Mouse (Mus musculus) embryo, embryonic 10.5 days (tissue): Measurements from ENCODE around the gene Macrod2.

Source experiments
- DNase-seq: peaks from one replicate; pipeline ENCODE4 v3.0.0-alpha.2; 2015; ENCODE audit warnings: low spot score

Macrod2 gene

GRCm38 (mm10) chr2:141859220-141859619, 1464.1 kb downstream of the Macrod2 start:
- DNase-seq, result peak; percentile 53

GRCm38 (mm10) chr2:141861679-141862268, 1466.7 kb downstream of the Macrod2 start:
- no peak for DNase-seq

- no peak for DNase-seq
These were observed 1467.6 kb downstream of the Macrod2 start for GRCm38 (mm10) chr2:141862531-141863265.

- DNase-seq, result no peak
These were observed 1468.6 kb downstream of the Macrod2 start for GRCm38 (mm10) chr2:141863628-141864165.

- DNase-seq, result no peak
These were observed 1475.8 kb downstream of the Macrod2 start for GRCm38 (mm10) chr2:141870930-141871329.

GRCm38 (mm10) chr2:141876155-141876851, 1481.2 kb downstream of the Macrod2 start:
- peak; percentile 7 for DNase-seq

GRCm38 (mm10) chr2:141876958-141877357, 1481.8 kb downstream of the Macrod2 start:
- no peak for DNase-seq

GRCm38 (mm10) chr2:141878473-141878872, 1483.4 kb downstream of the Macrod2 start:
- no peak for DNase-seq

GRCm38 (mm10) chr2:141879711-141880110, 1484.6 kb downstream of the Macrod2 start:
- DNase-seq, result peak; percentile 26

GRCm38 (mm10) chr2:141886694-141887474, 1491.8 kb downstream of the Macrod2 start:
- DNase-seq, result peak; percentile 50

GRCm38 (mm10) chr2:141889497-141889896, 1494.4 kb downstream of the Macrod2 start:
- DNase-seq, result no peak

- DNase-seq, result no peak
These were observed 1502.8 kb downstream of the Macrod2 start for GRCm38 (mm10) chr2:141897951-141898350.

- DNase-seq, result no peak
These were observed 1516.8 kb downstream of the Macrod2 start for GRCm38 (mm10) chr2:141911831-141912447.

GRCm38 (mm10) chr2:141913486-141913885, 1518.4 kb downstream of the Macrod2 start:
- DNase-seq, result no peak

GRCm38 (mm10) chr2:141913894-141914293, 1518.8 kb downstream of the Macrod2 start:
- no peak for DNase-seq

- DNase-seq, result no peak
These were observed 1525.4 kb downstream of the Macrod2 start for GRCm38 (mm10) chr2:141920377-141920992.

GRCm38 (mm10) chr2:141935130-141935529, 1540.0 kb downstream of the Macrod2 start:
- DNase-seq, result no peak

- DNase-seq, result peak; percentile 10
These were observed 1559.7 kb downstream of the Macrod2 start for GRCm38 (mm10) chr2:141954795-141955194.

GRCm38 (mm10) chr2:141955197-141955596, 1560.1 kb downstream of the Macrod2 start:
- peak; percentile 55 for DNase-seq

- no peak for DNase-seq
These were observed 1567.8 kb downstream of the Macrod2 start for GRCm38 (mm10) chr2:141962868-141963267.
